ENCODE assay signal across 18 mouse cellular contexts in genomic region chr14:74938896-74939295, GRCm38 (mm10). TPM values are rescaled to one million over a fixed set of nuclear protein-coding genes. Genes with fewer than 3 reads are reported as not detected.
DNase-seq lines count a peak whose midpoint lies in the region; ATAC-seq and TF ChIP-seq lines count a peak whose summit lies in the region.
"Had no signal": no experiment of that assay in that cellular context is flagged by ENCODE, and none has a peak within 500 bp of the region (broad histone marks: within the 10 kb centered on the region; RNA-seq: fewer than 3 reads in every experiment).

No protein-coding gene starts in this region.

- no peak for DNase-seq in layer of hippocampus, adult 2 months (ENCODE audit: low spot score in 2 of 2)
- DNase-seq in layer of hippocampus, postnatal 10 days (ENCODE audit: low spot score in 2 of 2): no peak
- no peak for DNase-seq in spleen, adult 2 months (ENCODE audit: low read depth in 1 of 2, low spot score in 2 of 2)
- DNase-seq in spleen, postnatal 36 days (ENCODE audit: low spot score in 2 of 2): no peak
- DNase-seq in thymus, postnatal 25 days: no peak
- DNase-seq: cerebellum, adult 18-20 months; kidney, postnatal 36 days; layer of hippocampus, postnatal 36 days; lung, adult 18-20 months; retina, postnatal 1 day; thymus, adult 18-20 months had no signal

- no peak for TF ChIP-seq POLR2A in spleen, adult 2 months (IDR thresholded peaks at IDR 0.05; ENCODE audit: low read depth, low read length)

- no peak overlapping the region for H3K4me2 ChIP-seq in embryonic facial prominence, embryonic 15.5 days (replicated peaks)
- H3K4me2 ChIP-seq: forebrain, embryonic 12.5 days; heart, embryonic 13.5 days; hindbrain, embryonic 13.5 days had no signal

- no peaks in the 10 kb centered on the region for H3K27me3 ChIP-seq in spleen, adult 2 months (ENCODE audit: control insufficient read depth, insufficient read depth, low read length)
- H3K27me3 ChIP-seq in embryonic facial prominence, embryonic 15.5 days: no peaks in the 10 kb centered on the region
- H3K27me3 ChIP-seq: forebrain, embryonic 12.5 days; heart, embryonic 13.5 days; hindbrain, embryonic 13.5 days had no signal

- ATAC-seq in embryonic facial prominence, embryonic 15.5 days (ENCODE audit: insufficient number of reproducible peaks, low FRiP score, low TSS enrichment, low read depth): no peak
- no peak for ATAC-seq in erythroblast, adult 5-6 weeks (replicated peaks; ENCODE audit: low FRiP score, poor library complexity, severe bottlenecking)
- ATAC-seq: intestine, embryonic 16.5 days had no signal

- no peak overlapping the region for H3K9ac ChIP-seq in embryonic facial prominence, embryonic 15.5 days
- H3K9ac ChIP-seq: forebrain, embryonic 12.5 days; heart, embryonic 13.5 days; hindbrain, embryonic 13.5 days had no signal

- H3K9me3 ChIP-seq in embryonic facial prominence, embryonic 15.5 days (replicated peaks): no peaks in the 10 kb centered on the region
- H3K9me3 ChIP-seq: forebrain, embryonic 12.5 days; heart, embryonic 13.5 days; hindbrain, embryonic 13.5 days had no signal

- no peak overlapping the region for H3K4me3 ChIP-seq in layer of hippocampus, adult 2 months
- H3K4me3 ChIP-seq in spleen, adult 2 months (ENCODE audit: extremely low read depth, insufficient read depth, insufficient read length): no peak overlapping the region
- no peak overlapping the region for H3K4me3 ChIP-seq in embryonic facial prominence, embryonic 15.5 days (replicated peaks)
- H3K4me3 ChIP-seq: forebrain, embryonic 12.5 days; heart, embryonic 13.5 days; hindbrain, embryonic 13.5 days; myocyte had no signal

- peak overlapping the region; percentile 15; the same call in 1 of the 2 replicates for H3K27ac ChIP-seq in layer of hippocampus, adult 2 months
- H3K27ac ChIP-seq in spleen, adult 2 months (ENCODE audit: insufficient read depth, low read length): peak overlapping the region; percentile 50
- H3K27ac ChIP-seq in embryonic facial prominence, embryonic 15.5 days (replicated peaks): 0 out of 2 replicates have a peak overlapping the region, but pooled peaks have one; percentile 17
- H3K27ac ChIP-seq: forebrain, embryonic 12.5 days; hindbrain, embryonic 13.5 days had no signal

- 29% methylated on average over 3 of the region's 3 CpGs for WGBS in spleen, adult 2 months
- 73% methylated on average over 3 of the region's 3 CpGs for WGBS in embryonic facial prominence, embryonic 15.5 days

- no peak for TF ChIP-seq CTCF in layer of hippocampus, adult 2 months (conservative IDR thresholded peaks at IDR 0.05)
- TF ChIP-seq CTCF in spleen, adult 2 months (IDR thresholded peaks at IDR 0.05; ENCODE audit: extremely low read depth, insufficient read depth, insufficient read length, insufficient replicate concordance): no peak

- peaks cover 43% of the 10 kb centered on the region for H3K4me1 ChIP-seq in spleen, adult 2 months (ENCODE audit: control insufficient read depth, insufficient read depth, insufficient read length)
- H3K4me1 ChIP-seq in embryonic facial prominence, embryonic 15.5 days: peaks cover 19% of the 10 kb centered on the region; the same call in 1 of the 2 replicates
- H3K4me1 ChIP-seq: forebrain, embryonic 12.5 days; hindbrain, embryonic 13.5 days had no signal

- no peaks in the 10 kb centered on the region for H3K36me3 ChIP-seq in spleen, adult 2 months (ENCODE audit: control insufficient read depth, insufficient read depth, low read length)
- 0 out of 2 replicates have a peak, but pooled peaks cover 5% of the 10 kb centered on the region for H3K36me3 ChIP-seq in embryonic facial prominence, embryonic 15.5 days
- H3K36me3 ChIP-seq: forebrain, embryonic 12.5 days; hindbrain, embryonic 13.5 days had no signal

RNA-seq across cellular contexts. Expression of gene Lrch1, which starts 8.8 kb away (rescaled TPM):
- 10 to 100 TPM; 17.5 to 24.7 TPM for total RNA-seq in layer of hippocampus, adult 2 months (2021)
- total RNA-seq in layer of hippocampus, postnatal 10 days (2021): 10 to 100 TPM; 33.8 to 35.5 TPM
- 11.5 and 15.7 TPM in 2 replicates for polyA plus RNA-seq in spleen, adult 2 months (2012; rRNA removed)
- polyA plus RNA-seq in embryonic facial prominence, embryonic 15.5 days (2015; fragmentation: Nextera tagmentation; extraction: Ambion mirVana): 17.3 and 18.8 TPM in 2 replicates
- 6.1 and 6.3 TPM in 2 replicates for total RNA-seq in erythroblast, adult 5-6 weeks (2015; ENCODE audit: low replicate concordance)
- total RNA-seq in erythroblast, adult 5-6 weeks (2017; ENCODE audit: low replicate concordance): 4.4 and 11.2 TPM in 2 replicates
